Mouse (Mus musculus): ENCODE measurements at regions not wholly inside any gene's neighbourhood (a gene's known extent, or its start where the extent isn't known, plus 50 kb on each side); places are given as distances from the start of the nearest gene placed in this dataset.

GRCm38 (mm10) chr5:106367831-106368230, 90.1 kb downstream of the Barhl2 start:
- no peak for TF ChIP-seq CTCF (IDR thresholded peaks at IDR 0.05; ENCODE audit: control insufficient read depth, insufficient read depth, low read length)
- no peak for TF ChIP-seq POLR2A (IDR thresholded peaks at IDR 0.05; ENCODE audit: borderline replicate concordance, control insufficient read depth, low read depth, low read length)
